ENCODE assay signal across 8 mouse cellular contexts in genomic region chrX:16910211-16911095, GRCm38 (mm10). TPM values are rescaled to one million over a fixed set of nuclear protein-coding genes. Genes with fewer than 3 reads are reported as not detected.
DNase-seq lines count a peak whose midpoint lies in the region; ATAC-seq and TF ChIP-seq lines count a peak whose summit lies in the region.

No protein-coding gene starts in this region.

- no peaks in the 10 kb centered on the region for H3K9me3 ChIP-seq in lung, postnatal 0 days (ENCODE audit: low read length)
- H3K9me3 ChIP-seq in embryonic facial prominence, embryonic 12.5 days, result no peaks in the 10 kb centered on the region
- no peaks in the 10 kb centered on the region for H3K9me3 ChIP-seq in limb, embryonic 11.5 days (ENCODE audit: control insufficient read depth, low read length)
- no peaks in the 10 kb centered on the region for H3K9me3 ChIP-seq in stomach, embryonic 16.5 days (replicated peaks; ENCODE audit: control insufficient read depth, low read length)

- H3K27me3 ChIP-seq in lung, postnatal 0 days (replicated peaks; ENCODE audit: insufficient read depth, low read length), result no peaks in the 10 kb centered on the region
- no peaks in the 10 kb centered on the region for H3K27me3 ChIP-seq in embryonic facial prominence, embryonic 12.5 days
- no peaks in the 10 kb centered on the region for H3K27me3 ChIP-seq in limb, embryonic 11.5 days (ENCODE audit: control insufficient read depth, insufficient read depth, low read length)
- H3K27me3 ChIP-seq in stomach, embryonic 16.5 days (ENCODE audit: control insufficient read depth, insufficient read depth, low read length), result no peaks in the 10 kb centered on the region

- no peak for TF ChIP-seq EP300 in lung, postnatal 0 days (IDR thresholded peaks at IDR 0.05)

- H3K36me3 ChIP-seq in lung, postnatal 0 days (ENCODE audit: insufficient read depth, low read length), result no peaks in the 10 kb centered on the region
- H3K36me3 ChIP-seq in embryonic facial prominence, embryonic 12.5 days, result no peaks in the 10 kb centered on the region
- H3K36me3 ChIP-seq in limb, embryonic 11.5 days (ENCODE audit: control insufficient read depth, insufficient read depth, low read length), result no peaks in the 10 kb centered on the region
- no peaks in the 10 kb centered on the region for H3K36me3 ChIP-seq in stomach, embryonic 16.5 days (ENCODE audit: control insufficient read depth, insufficient read depth, low read length)

- ATAC-seq in lung, postnatal 0 days, result no peak
- no peak for ATAC-seq in embryonic facial prominence, embryonic 12.5 days (ENCODE audit: insufficient number of reproducible peaks, insufficient read depth, low FRiP score, low TSS enrichment)
- no peak; the same call in 1 of the 2 replicates for ATAC-seq in limb, embryonic 11.5 days (ENCODE audit: insufficient number of reproducible peaks, low FRiP score, low TSS enrichment, low read depth)
- ATAC-seq in stomach, embryonic 16.5 days (ENCODE audit: insufficient read depth, low FRiP score), result 0 out of 2 replicates have a peak, but pooled peaks have one; percentile 10

- no peak overlapping the region for H3K27ac ChIP-seq in lung, postnatal 0 days (ENCODE audit: low read length)
- H3K27ac ChIP-seq in embryonic facial prominence, embryonic 12.5 days, result no peak overlapping the region
- H3K27ac ChIP-seq in limb, embryonic 11.5 days (replicated peaks; ENCODE audit: low read depth, low read length), result no peak overlapping the region
- H3K27ac ChIP-seq in stomach, embryonic 16.5 days (ENCODE audit: low read length), result no peak overlapping the region

- peak overlapping the region; percentile 15; the same call in 1 of the 2 replicates for H3K4me3 ChIP-seq in lung, postnatal 0 days (ENCODE audit: low read depth, low read length)
- peak overlapping the region; percentile 23 for H3K4me3 ChIP-seq in embryonic facial prominence, embryonic 12.5 days
- no peak overlapping the region; the same call in 1 of the 2 replicates for H3K4me3 ChIP-seq in limb, embryonic 11.5 days (ENCODE audit: low read depth, low read length)
- H3K4me3 ChIP-seq in stomach, embryonic 16.5 days (replicated peaks; ENCODE audit: low read length), result peak overlapping the region; percentile 28

- no peak for DNase-seq in lung, postnatal 0 days (ENCODE audit: low spot score)
- no peak for DNase-seq in lung, postnatal 10 days
- peak; percentile 20 for DNase-seq in limb, embryonic 11.5 days (ENCODE audit: low spot score)
- DNase-seq in layer of hippocampus, postnatal 36 days, result no peak
- DNase-seq in gastrocnemius, postnatal 4 days (ENCODE audit: low spot score in 2 of 2), result no peak
- no peak for DNase-seq in thymus, postnatal 36 days

- WGBS in lung, postnatal 0 days, result 11% methylated on average over 18 of the region's 18 CpGs
- WGBS in embryonic facial prominence, embryonic 12.5 days, result 18% methylated on average over 18 of the region's 18 CpGs
- WGBS in limb, embryonic 11.5 days, result 24% methylated on average over 18 of the region's 18 CpGs
- 22% methylated on average over 18 of the region's 18 CpGs for WGBS in stomach, embryonic 16.5 days

- TF ChIP-seq CTCF in lung, postnatal 0 days (IDR thresholded peaks at IDR 0.05), result no peak

- no peaks in the 10 kb centered on the region for H3K4me1 ChIP-seq in lung, postnatal 0 days (ENCODE audit: insufficient read depth, low read depth, low read length)
- H3K4me1 ChIP-seq in embryonic facial prominence, embryonic 12.5 days, result no peaks in the 10 kb centered on the region
- H3K4me1 ChIP-seq in limb, embryonic 11.5 days (ENCODE audit: control insufficient read depth, insufficient read depth, low read length), result no peaks in the 10 kb centered on the region
- no peaks in the 10 kb centered on the region for H3K4me1 ChIP-seq in stomach, embryonic 16.5 days (ENCODE audit: control insufficient read depth, insufficient read depth, low read length)

- H3K9ac ChIP-seq in lung, postnatal 0 days (replicated peaks; ENCODE audit: low read depth), result no peak overlapping the region
- H3K9ac ChIP-seq in embryonic facial prominence, embryonic 12.5 days, result no peak overlapping the region
- H3K9ac ChIP-seq in limb, embryonic 11.5 days (ENCODE audit: low read length), result no peak overlapping the region
- no peak overlapping the region for H3K9ac ChIP-seq in stomach, embryonic 16.5 days (ENCODE audit: low read length)

- peak overlapping the region; percentile 37 for H3K4me2 ChIP-seq in lung, postnatal 0 days (replicated peaks; ENCODE audit: low read depth, low read length)
- peak overlapping the region; percentile 47 for H3K4me2 ChIP-seq in embryonic facial prominence, embryonic 12.5 days (replicated peaks)
- peak overlapping the region; percentile 8; the same call in 1 of the 2 replicates for H3K4me2 ChIP-seq in limb, embryonic 11.5 days (ENCODE audit: low read depth, severe bottlenecking)
- H3K4me2 ChIP-seq in stomach, embryonic 16.5 days (ENCODE audit: low read depth, low read length), result peak overlapping the region; percentile 45

RNA-seq across cellular contexts. Expression of gene Ndp, which starts 1.1 kb away (rescaled TPM):
- 0.63 and 0.67 TPM in 2 replicates for polyA plus RNA-seq in lung, postnatal 0 days (2015; fragmentation: Nextera tagmentation; extraction: Ambion mirVana)
- polyA plus RNA-seq in embryonic facial prominence, embryonic 12.5 days (2016; fragmentation: Nextera tagmentation; extraction: Ambion mirVana), result 1.9 and 2.1 TPM in 2 replicates
- polyA plus RNA-seq in limb, embryonic 11.5 days (2014; fragmentation: Nextera tagmentation; extraction: Ambion mirVana), result 0.35 and 0.62 TPM in 2 replicates
- polyA plus RNA-seq in stomach, embryonic 16.5 days (2015; fragmentation: Nextera tagmentation; extraction: Ambion mirVana), result 0.53 and 0.60 TPM in 2 replicates
- 1 to 10 TPM; 9.6 TPM for total RNA-seq in layer of hippocampus, postnatal 36 days (2021)
- under 1 TPM; 0.23 to 0.54 TPM for total RNA-seq in gastrocnemius, postnatal 4 days (2021)
